Mouse (Mus musculus) monocyte, adult 2 months (primary cell): Measurements from ENCODE around the gene Aldh1a7.

Source experiments
- DNase-seq, 2 experiments: peaks; one replicate each; pipeline ENCODE4 v3.0.0; 2022; ENCODE audit warnings: low spot score in 2 of 2, low read depth in 1 of 2

The Aldh1a7 gene

DNA sequence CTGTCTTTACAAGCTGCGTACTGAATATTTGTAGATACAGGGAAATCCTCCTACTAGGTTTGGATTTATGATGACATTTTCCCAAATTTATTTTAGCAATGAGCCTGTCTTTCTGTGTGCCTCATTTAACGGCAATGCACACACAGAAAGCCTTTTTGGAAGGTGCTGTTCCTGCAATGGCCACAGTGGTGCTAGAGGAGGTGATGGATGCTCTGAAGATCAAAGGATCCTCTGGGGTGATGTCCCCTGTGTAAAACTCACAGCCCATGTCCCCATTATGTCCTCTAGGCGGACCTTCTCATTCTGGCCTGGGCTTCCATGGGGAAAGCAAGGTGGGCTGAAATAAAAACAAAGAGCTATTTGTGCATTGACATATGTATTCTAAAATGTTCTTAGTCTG, 83.0 kb downstream of the Aldh1a7 start:
- DNase-seq = no peak
